Mouse (Mus musculus): ENCODE measurements around the gene Cd200r1. TPM values are rescaled to one million over a fixed set of nuclear protein-coding genes. Genes with fewer than 3 reads are reported as not detected.
"Not testable (repeated sequence)": the region's sequence is repeated elsewhere in the genome, so short reads cannot be mapped to it uniquely, and the experiment has no call there.

Cd200r1 gene
- total RNA-seq, 2 experiments from 2014 or later = 0.52 to 0.59 TPM

GRCm38 (mm10) chr16:44833189-44833588 is 67.7 kb downstream of the Cd200r1 start:
- peak in 1 of 2 experiments; percentile 13 for DNase-seq (ENCODE audit: low spot score in 2 of 2)
- intact Hi-C loops (cut with DNase I) = not testable (repeated sequence)

Other genes with a start within 250 kb of the Cd200r1 start
- gene Boc, start 206.8 kb upstream of the Cd200r1 start, total RNA-seq (2021) = 10 to 100 TPM; 18.8 to 20.5 TPM
- 1 to 10 TPM; 4.0 to 5.4 TPM for gene Nepro, start 41.4 kb upstream of the Cd200r1 start, total RNA-seq (2021)
- 10 to 100 TPM; 23.6 to 28.7 TPM for gene Gtpbp8, start 19.4 kb upstream of the Cd200r1 start, total RNA-seq (2021)
- under 1 TPM in 1 of 2 experiments, not detected in 1; 0.29 TPM for gene Cd200r4, start 46.0 kb downstream of the Cd200r1 start, total RNA-seq (2021)
- not detected for gene Cd200r2, start 101.4 kb downstream of the Cd200r1 start, total RNA-seq (2021)
- gene Cd200r3, start 177.9 kb downstream of the Cd200r1 start, total RNA-seq (2021) = not detected

Data from left cerebral cortex, postnatal 36 days (tissue).